In the genomic region with DNA sequence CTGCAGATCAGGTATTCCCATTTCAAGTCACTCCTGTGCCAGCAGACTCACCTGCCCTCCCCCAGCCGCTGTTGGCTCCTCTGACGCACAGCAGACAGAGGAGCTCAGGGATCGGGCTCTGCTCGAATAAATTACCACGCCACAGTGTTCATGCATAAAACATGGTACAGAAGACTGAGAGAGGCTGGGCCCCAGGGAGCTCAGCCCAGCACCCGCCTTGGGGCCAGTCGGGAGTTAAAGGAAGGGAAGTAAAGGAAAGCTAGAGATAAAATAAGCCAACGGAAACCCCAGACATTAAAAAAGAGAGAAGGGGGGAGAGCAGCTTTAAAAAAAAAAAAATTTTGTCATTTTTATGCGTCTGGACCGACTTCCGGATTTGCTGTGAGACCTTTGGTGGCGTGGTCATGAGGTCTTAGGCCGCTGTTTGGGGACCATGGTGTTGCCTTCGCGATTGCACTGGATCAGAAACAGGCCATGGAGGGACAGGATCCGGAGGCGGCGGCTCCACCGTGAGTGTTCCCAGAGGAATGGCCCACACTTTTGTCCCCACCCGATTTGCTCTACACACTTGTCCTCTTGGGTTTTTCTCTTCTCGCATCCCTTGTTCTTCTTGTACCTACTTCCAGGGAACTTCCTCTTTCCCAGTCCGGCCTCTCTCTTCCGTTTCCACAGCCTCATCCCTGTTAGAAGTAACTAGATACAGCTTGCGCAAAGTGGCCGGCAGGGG, we compare ENCODE assay signal across 10 mouse cellular contexts.
A peak's percentile ranks its signal among the peaks of the same experiment; 100 is the strongest.
DNase-seq lines count a peak whose midpoint lies in the region; ATAC-seq lines count a peak whose summit lies in the region.
"Had no signal": no experiment of that assay in that cellular context is flagged by ENCODE, and none has a peak within 500 bp of the region (broad histone marks: within the 10 kb centered on the region; RNA-seq: fewer than 3 reads in every experiment).

No protein-coding gene starts in this region.

- H3K9me3 ChIP-seq in liver, embryonic 11.5 days (ENCODE audit: control insufficient read depth, low read length) = no peaks in the 10 kb centered on the region
- H3K9me3 ChIP-seq in neural tube, embryonic 15.5 days (replicated peaks) = no peaks in the 10 kb centered on the region
- H3K9me3 ChIP-seq: G1E; heart, embryonic 10.5 days had no signal

- H3K36me3 ChIP-seq in liver, embryonic 11.5 days (ENCODE audit: control insufficient read depth, insufficient read depth, low read length) = no peaks in the 10 kb centered on the region
- no peaks in the 10 kb centered on the region for H3K36me3 ChIP-seq in neural tube, embryonic 15.5 days
- H3K36me3 ChIP-seq: G1E; heart, embryonic 10.5 days had no signal

- intact Hi-C loops in left cerebral cortex, postnatal 36 days (cut with DNase I) = no loop called here
- intact Hi-C loops in heart, postnatal 36 days (cut with DNase I) = no loop called here

- H3K4me1 ChIP-seq in liver, embryonic 11.5 days (replicated peaks; ENCODE audit: control insufficient read depth, insufficient read depth, low read length) = peaks cover 22% of the 10 kb centered on the region
- H3K4me1 ChIP-seq in neural tube, embryonic 15.5 days = peaks cover 3% of the 10 kb centered on the region; the same call in 1 of the 2 replicates

- H3K4me2 ChIP-seq in liver, embryonic 11.5 days = peak overlapping the region; percentile 50
- H3K4me2 ChIP-seq in neural tube, embryonic 15.5 days = no peak overlapping the region

- DNase-seq in kidney, adult 18-20 months = peak; percentile 6
- DNase-seq in kidney, adult 9 months = no peak
- DNase-seq in brain, adult 2 months (ENCODE audit: low read depth, low spot score) = peak; percentile 42
- no peak for DNase-seq in liver, embryonic 11.5 days (ENCODE audit: low spot score)
- no peak for DNase-seq in left cerebral cortex, postnatal 36 days (ENCODE audit: low spot score in 2 of 2)
- DNase-seq in heart, postnatal 36 days = no peak
- no peak for DNase-seq in frontal cortex, postnatal 14 days (ENCODE audit: low spot score in 2 of 2)

- 44% methylated on average over 25 of the region's 25 CpGs for WGBS in liver, embryonic 11.5 days
- 63% methylated on average over 25 of the region's 25 CpGs for WGBS in neural tube, embryonic 15.5 days

- peak overlapping the region; percentile 51 for H3K9ac ChIP-seq in liver, embryonic 11.5 days (ENCODE audit: low read depth, low read length)
- no peak overlapping the region for H3K9ac ChIP-seq in neural tube, embryonic 15.5 days (replicated peaks)

- ATAC-seq in liver, embryonic 11.5 days (replicated peaks; ENCODE audit: low FRiP score) = peak; percentile 57; the same call in 1 of the 2 replicates
- peak; percentile 41; the same call in 1 of the 2 replicates for ATAC-seq in neural tube, embryonic 15.5 days (ENCODE audit: low FRiP score)

- H3K4me3 ChIP-seq in liver, embryonic 11.5 days (ENCODE audit: low read depth, low read length) = peak overlapping the region; percentile 45
- no peak overlapping the region for H3K4me3 ChIP-seq in neural tube, embryonic 15.5 days (replicated peaks)
- H3K4me3 ChIP-seq: heart, embryonic 10.5 days had no signal

- peak overlapping the region; percentile 75 for H3K27ac ChIP-seq in liver, embryonic 11.5 days (ENCODE audit: low read depth, low read length)
- H3K27ac ChIP-seq in neural tube, embryonic 15.5 days (replicated peaks) = no peak overlapping the region
- H3K27ac ChIP-seq: heart, embryonic 10.5 days had no signal

- no peaks in the 10 kb centered on the region for H3K27me3 ChIP-seq in liver, embryonic 11.5 days (replicated peaks; ENCODE audit: control insufficient read depth, insufficient read depth, low read length)
- H3K27me3 ChIP-seq in neural tube, embryonic 15.5 days (replicated peaks) = no peaks in the 10 kb centered on the region

Comparison
In these comparisons a context has a peak if more than half of its experiments do, and no peak if none do; other contexts are left out.
1. DNase-seq: peak in kidney, adult 18-20 months (single experiment) and brain, adult 2 months (single experiment); none in kidney, adult 9 months (single experiment), liver, embryonic 11.5 days (single experiment), left cerebral cortex, postnatal 36 days (0 of 2), heart, postnatal 36 days (0 of 2) and frontal cortex, postnatal 14 days (0 of 2).